Mouse (Mus musculus) lung, postnatal 0 days (tissue): ENCODE results near the gene Olfr1062.

ENCODE experiments used
- CTCF ChIP-seq: IDR thresholded peaks from 2 replicates; pipeline ENCODE4 v1.5.1; 2016; ENCODE audit warnings: antibody characterized with exemption, mild to moderate bottlenecking
- EP300 ChIP-seq: IDR thresholded peaks from 2 replicates; pipeline ENCODE4 v1.6.1; 2016; ENCODE audit warnings: antibody characterized with exemption, mild to moderate bottlenecking, control low read depth

DNA sequence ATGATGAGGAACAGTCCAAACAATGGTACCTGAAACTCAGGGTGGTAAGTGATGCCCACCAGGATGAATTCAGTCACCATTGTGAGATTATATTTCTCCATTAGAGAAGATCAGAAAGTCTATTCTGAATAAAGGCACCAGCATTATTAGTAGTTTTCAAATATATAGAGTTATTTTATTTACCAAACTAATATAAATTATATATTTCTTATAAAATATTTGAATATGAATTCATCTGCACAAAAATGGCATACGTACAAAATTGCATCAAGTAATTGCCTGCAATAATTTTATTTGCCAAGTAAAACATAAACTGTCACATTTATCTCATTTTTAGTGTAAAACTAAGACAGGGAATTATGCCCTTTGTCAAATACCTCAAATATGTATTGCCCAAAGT, 29.6 kb upstream of the Olfr1062 start, which contains the start of gene Olfr1066:
- TF ChIP-seq CTCF (no peak), EP300 (no peak)
